Mouse (Mus musculus) heart, adult 2 months (tissue): ENCODE results near the gene Tom1l2.

Source experiments
- CTCF ChIP-seq: fragments of 200-600 bp; IDR thresholded peaks from 2 replicates; pipeline ENCODE4 v1.8.1; 2022; ENCODE audit warnings: antibody characterized with exemption, mild to moderate bottlenecking, moderate library complexity
- POLR2A ChIP-seq: fragments of 200-500 bp; IDR thresholded peaks from 2 replicates; pipeline ENCODE4 v1.6.1; 2011; ENCODE audit warnings: mild to moderate bottlenecking, low read depth, low read length, control low read depth; ENCODE audit not compliant: insufficient read depth

- TF ChIP-seq CTCF (no peak), POLR2A (no peak)
Measured at GRCm38 (mm10) chr11:60396546-60396945, 43.8 kb upstream of the Tom1l2 start.
